Mouse (Mus musculus): ENCODE results near the gene Sf3a1.

DNA sequence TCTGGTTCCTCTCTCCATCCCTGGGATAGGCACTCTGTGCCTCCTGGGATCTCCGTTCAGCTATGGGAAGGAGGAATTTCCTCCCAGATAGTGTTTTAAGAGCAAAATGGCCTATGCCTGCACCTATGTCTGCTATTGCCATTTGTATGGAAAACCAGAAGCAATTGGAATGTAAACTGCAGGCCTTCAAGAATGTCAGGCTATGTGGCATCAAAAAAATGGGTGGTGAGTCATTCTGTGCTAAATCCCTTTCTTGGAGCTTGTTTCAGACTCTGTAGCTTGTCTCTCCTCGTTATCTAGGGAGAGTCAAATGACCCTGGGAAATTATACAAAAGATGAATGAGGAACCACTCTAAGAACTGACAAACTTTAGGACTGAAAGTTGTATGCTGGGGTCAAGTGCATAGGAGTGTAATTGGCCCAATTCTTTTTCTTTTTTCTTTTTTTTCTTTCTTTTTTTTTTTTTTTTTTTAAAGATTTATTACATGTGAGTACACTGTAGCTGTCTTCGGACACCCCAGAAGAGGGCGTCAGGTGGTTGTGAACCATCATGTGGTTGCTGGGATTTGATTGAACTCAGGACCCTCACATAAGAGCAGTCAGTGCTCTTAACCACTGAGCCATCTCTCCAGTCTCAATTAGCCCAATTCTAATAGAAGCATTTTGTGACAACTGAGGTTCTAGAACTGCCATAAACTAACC lies 24.3 kb downstream of the Sf3a1 start:
- TF ChIP-seq CTCF (IDR thresholded peaks at IDR 0.05; ENCODE audit: extremely low read depth, insufficient read length, insufficient replicate concordance, low read depth, low read length) (no peak), POLR2A (IDR thresholded peaks at IDR 0.05; ENCODE audit: low read depth, low read length) (no peak)

Measured in small intestine, adult 2 months (tissue).